Mouse (Mus musculus) splenic B cell, adult 2 months (primary cell): ENCODE results near the gene Axin2.

Source experiments
- DNase-seq: peaks from one replicate; pipeline ENCODE4 v3.0.0-alpha.2; 2011; ENCODE audit warnings: low read depth, low spot score
- H3K27me3 ChIP-seq: 2 replicates; pipeline ENCODE4 v1.6.1; 2012; ENCODE audit warnings: mild to moderate bottlenecking, low read length, moderate library complexity, mixed read lengths; ENCODE audit not compliant: control insufficient read depth, poor library complexity, insufficient read depth, severe bottlenecking
- H3K36me3 ChIP-seq: 2 replicates; pipeline ENCODE4 v1.6.1; 2012; ENCODE audit warnings: mild to moderate bottlenecking, low read length, moderate library complexity, mixed read lengths; ENCODE audit not compliant: control insufficient read depth, poor library complexity, insufficient read depth, severe bottlenecking

The Axin2 gene

GRCm38 (mm10) chr11:108920636-108921505 lies 722 bp downstream of the Axin2 start:
- Histone ChIP-seq H3K36me3 (no peaks in the 10 kb centered on the region), H3K27me3 (peaks cover 5% of the 10 kb centered on the region)
- no peak for DNase-seq

- Histone ChIP-seq H3K27me3 (peaks cover 5% of the 10 kb centered on the region), H3K36me3 (no peaks in the 10 kb centered on the region)
- no peak for DNase-seq
Measured at GRCm38 (mm10) chr11:108921506-108922455, 1.6 kb downstream of the Axin2 start.

DNA sequence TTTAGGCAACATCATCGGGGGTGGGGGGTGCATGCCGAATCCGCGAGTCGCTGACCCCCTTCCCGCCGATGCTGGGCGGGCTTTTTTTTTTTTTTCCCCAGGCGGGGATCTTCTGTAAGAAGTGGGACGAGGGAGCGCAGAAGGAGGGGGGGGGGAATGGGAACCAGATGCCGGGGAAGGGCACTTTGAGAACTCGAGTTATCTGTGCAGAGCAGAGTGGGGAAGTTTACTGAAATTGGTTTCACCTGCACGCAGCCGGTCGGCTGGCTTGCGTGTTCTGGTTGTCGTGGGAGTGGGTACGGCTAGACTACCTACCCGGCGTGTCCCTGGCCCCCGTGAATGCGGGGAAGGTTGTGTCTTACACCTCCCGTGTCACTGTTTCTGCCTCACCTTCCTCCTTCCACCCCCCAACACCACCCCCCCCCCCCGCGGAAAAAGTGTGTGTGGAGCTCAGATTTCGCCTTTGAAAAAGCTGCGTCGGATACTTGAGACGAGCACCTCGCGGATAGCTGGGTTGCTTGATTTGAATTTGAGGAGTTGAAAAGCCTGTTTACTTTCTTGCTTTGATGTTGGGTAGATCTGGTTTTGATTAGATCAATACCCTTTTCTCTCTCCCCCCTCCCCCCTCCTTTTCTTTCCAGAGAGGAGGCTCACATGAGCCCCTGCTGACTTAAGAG lies 2.5 kb downstream of the Axin2 start:
- Histone ChIP-seq H3K36me3 (no peaks in the 10 kb centered on the region), H3K27me3 (peaks cover 5% of the 10 kb centered on the region)
- no peak for DNase-seq

DNA sequence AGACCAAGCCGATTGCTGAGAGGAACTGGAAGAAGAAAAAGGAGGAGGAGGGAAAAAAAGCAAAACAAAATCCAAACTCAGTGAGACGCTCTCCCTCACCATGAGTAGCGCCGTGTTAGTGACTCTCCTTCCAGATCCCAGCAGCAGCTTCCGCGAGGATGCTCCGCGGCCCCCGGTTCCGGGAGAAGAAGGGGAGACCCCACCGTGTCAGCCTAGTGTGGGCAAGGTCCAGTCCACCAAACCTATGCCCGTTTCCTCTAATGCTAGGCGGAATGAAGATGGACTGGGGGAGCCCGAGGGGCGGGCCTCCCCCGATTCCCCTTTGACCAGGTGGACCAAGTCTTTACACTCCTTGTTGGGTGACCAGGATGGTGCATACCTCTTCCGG lies 3.0 kb downstream of the Axin2 start:
- DNase-seq, result no peak
- Histone ChIP-seq H3K27me3 (peaks cover 5% of the 10 kb centered on the region), H3K36me3 (no peaks in the 10 kb centered on the region)

GRCm38 (mm10) chr11:108923781-108924180 lies 3.6 kb downstream of the Axin2 start:
- DNase-seq, result no peak
- Histone ChIP-seq H3K27me3 (peaks cover 5% of the 10 kb centered on the region), H3K36me3 (no peaks in the 10 kb centered on the region)

GRCm38 (mm10) chr11:108924346-108924745 lies 4.2 kb downstream of the Axin2 start:
- no peak for DNase-seq
- H3K27me3 ChIP-seq, result peaks cover 3% of the 10 kb centered on the region

GRCm38 (mm10) chr11:108925202-108925601 lies 5.1 kb downstream of the Axin2 start:
- H3K36me3 ChIP-seq, result no peaks in the 10 kb centered on the region
- DNase-seq, result peak; percentile 58
- H3K27me3 ChIP-seq, result peaks cover 2% of the 10 kb centered on the region

More at GRCm38 (mm10) chr11:108924346-108924745, 4.2 kb downstream of the Axin2 start:
- H3K36me3 ChIP-seq, result no peaks in the 10 kb centered on the region

- Histone ChIP-seq H3K27me3 (peaks cover 2% of the 10 kb centered on the region), H3K36me3 (no peaks in the 10 kb centered on the region)
- no peak for DNase-seq
Measured at GRCm38 (mm10) chr11:108925826-108926225, 5.7 kb downstream of the Axin2 start.

DNA sequence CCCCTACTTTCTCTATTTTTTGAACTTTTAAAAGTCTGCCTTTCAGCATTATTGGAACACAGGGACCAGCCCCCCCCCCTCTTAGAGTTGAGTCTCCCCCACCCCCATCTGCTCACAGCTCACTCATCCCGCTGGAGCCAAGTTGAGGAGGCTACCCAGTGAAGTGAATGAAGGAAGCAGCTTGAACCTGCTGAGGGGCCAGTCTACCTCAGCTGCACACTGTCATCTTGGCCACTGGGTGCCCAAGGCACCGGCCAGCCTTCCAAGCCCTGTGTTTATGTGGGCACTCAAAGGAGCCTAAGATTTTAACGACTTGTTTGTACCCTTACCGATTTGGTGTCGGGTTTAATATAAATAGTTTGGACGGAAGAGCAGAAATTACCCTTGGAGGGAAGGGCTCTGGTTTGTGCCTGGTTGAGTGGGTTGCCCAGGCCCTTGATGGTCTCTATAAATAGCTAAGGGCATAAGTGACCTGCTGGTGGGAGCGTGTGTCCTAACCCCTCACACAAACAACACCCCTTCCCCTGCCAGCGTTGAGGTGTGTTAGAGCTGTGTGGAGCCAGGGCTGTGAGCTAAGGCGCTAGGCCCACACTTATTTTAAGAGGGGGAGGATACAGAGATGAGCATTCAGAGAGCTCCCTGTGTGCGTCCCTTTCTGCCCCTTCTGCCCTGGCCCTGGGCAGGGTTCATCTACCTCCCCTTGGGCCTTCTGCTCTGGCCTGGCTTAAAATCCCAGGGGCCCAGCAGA lies 6.4 kb downstream of the Axin2 start:
- no peaks in the 10 kb centered on the region for H3K36me3 ChIP-seq
- DNase-seq, result no peak
- H3K27me3 ChIP-seq, result peaks cover 2% of the 10 kb centered on the region

GRCm38 (mm10) chr11:108927093-108927444 lies 6.9 kb downstream of the Axin2 start:
- H3K36me3 ChIP-seq, result no peaks in the 10 kb centered on the region
- no peak for DNase-seq

DNA sequence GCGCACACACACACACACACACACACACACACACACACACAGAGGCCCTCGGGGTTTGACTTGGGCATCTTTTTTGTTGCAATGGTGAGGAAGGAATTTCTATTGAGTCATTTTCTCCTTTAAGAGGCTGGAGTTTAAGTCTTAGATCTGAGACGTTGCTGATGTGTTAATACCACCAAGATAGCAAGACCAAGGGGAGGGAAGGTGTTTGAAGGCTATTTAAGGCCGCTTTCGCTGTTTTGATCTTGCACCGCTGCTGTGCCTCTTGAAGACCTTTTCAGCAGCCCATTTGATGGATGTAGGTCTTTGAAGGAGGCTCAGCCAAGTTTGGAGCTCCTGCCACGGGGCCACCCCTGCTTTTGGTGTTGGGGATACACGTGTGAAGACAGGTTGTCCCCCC lies 7.9 kb downstream of the Axin2 start:
- DNase-seq, result no peak
- no peaks in the 10 kb centered on the region for H3K36me3 ChIP-seq
- H3K27me3 ChIP-seq, result no peaks in the 10 kb centered on the region

More at GRCm38 (mm10) chr11:108927093-108927444, 6.9 kb downstream of the Axin2 start:
- H3K27me3 ChIP-seq, result no peaks in the 10 kb centered on the region; the same call in 1 of the 2 replicates

DNA sequence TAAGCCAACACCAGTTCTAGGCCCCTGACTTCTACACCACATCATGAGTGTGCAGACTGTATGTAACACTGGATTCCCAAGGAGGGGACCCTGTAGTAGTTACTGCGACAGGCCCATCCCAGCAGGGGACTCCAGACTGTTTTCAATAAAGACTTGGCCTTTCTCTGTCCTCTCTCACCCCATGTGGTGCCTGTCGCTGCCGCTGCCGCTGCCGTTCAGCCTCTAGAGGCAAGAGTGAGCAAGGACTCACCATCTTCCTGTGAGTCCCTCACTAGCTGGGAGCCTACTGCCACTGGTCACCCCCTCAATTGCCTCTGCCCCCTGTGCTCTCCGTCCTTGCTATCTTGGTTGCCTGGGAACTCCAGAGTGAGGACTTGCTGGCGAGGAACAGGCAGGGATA lies 8.6 kb downstream of the Axin2 start:
- H3K27me3 ChIP-seq, result no peaks in the 10 kb centered on the region
- no peak for DNase-seq
- H3K36me3 ChIP-seq, result no peaks in the 10 kb centered on the region

GRCm38 (mm10) chr11:108929176-108929575 lies 9.0 kb downstream of the Axin2 start:
- H3K27me3 ChIP-seq, result no peaks in the 10 kb centered on the region
- no peak for DNase-seq
- H3K36me3 ChIP-seq, result no peaks in the 10 kb centered on the region

DNA sequence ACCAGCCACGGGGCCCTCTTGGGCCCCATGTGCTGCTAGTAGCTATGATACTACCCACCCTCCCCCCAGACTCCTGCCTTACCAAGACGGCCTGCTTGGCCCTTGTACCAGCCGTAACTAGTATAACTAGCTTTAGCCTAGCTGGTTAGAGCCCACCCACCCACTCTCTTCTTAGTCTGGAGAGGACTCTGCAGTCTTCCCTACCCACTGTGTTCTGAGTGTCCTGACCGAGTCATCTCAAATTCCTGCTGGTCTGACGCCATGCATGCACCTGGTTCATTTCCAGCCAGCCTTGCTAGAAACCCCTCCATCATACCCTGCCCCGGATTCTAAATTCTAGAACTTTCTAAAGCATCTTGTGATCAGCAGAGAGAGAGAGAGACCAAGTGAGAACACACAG lies 9.6 kb downstream of the Axin2 start:
- DNase-seq, result no peak

More for the DNA sequence above, 9.6 kb downstream of the Axin2 start:
- H3K27me3 ChIP-seq, result no peaks in the 10 kb centered on the region
- H3K36me3 ChIP-seq, result no peaks in the 10 kb centered on the region
